Mouse (Mus musculus) liver, adult 2 months (tissue): Measurements from ENCODE around the gene Pa2g4. TPM values are rescaled to one million over a fixed set of nuclear protein-coding genes. Genes with fewer than 3 reads are reported as not detected.
A peak's percentile ranks its signal among the peaks of the same experiment; 100 is the strongest.

Source experiments
- DNase-seq: peaks from one replicate; pipeline ENCODE4 v3.0.0-alpha.2; 2011; ENCODE audit warnings: low read depth, low spot score; ENCODE audit errors: extremely low read depth
- H3K27ac ChIP-seq: fragments of 200-500 bp; replicated peaks from 2 replicates; pipeline ENCODE4 v1.5.1; 2012; ENCODE audit warnings: low read depth, mild to moderate bottlenecking, control low read depth, inconsistent platforms, low read length; ENCODE audit not compliant: insufficient read depth
- H3K27me3 ChIP-seq: fragments of 200-500 bp; 2 replicates; pipeline ENCODE4 v1.6.1; 2012; ENCODE audit warnings: mild to moderate bottlenecking, moderate library complexity, low read length, inconsistent platforms; ENCODE audit not compliant: control insufficient read depth, insufficient read depth
- H3K36me3 ChIP-seq: fragments of 200-500 bp; 2 replicates; pipeline ENCODE4 v1.6.1; 2012; ENCODE audit warnings: low read length, inconsistent platforms; ENCODE audit not compliant: control insufficient read depth, insufficient read depth
- H3K4me1 ChIP-seq: fragments of 200-500 bp; 2 replicates; pipeline ENCODE4 v1.6.1; 2011; ENCODE audit warnings: low read length; ENCODE audit not compliant: control insufficient read depth, insufficient read depth
- H3K4me3 ChIP-seq: fragments of 200-500 bp; 2 replicates; pipeline ENCODE4 v1.5.1; 2011; ENCODE audit warnings: low read depth, mild to moderate bottlenecking, control low read depth, low read length, moderate library complexity; ENCODE audit not compliant: insufficient read depth
- H3K79me2 ChIP-seq: fragments of 200-500 bp; 2 replicates; pipeline ENCODE4 v1.6.1; 2012; ENCODE audit warnings: inconsistent platforms, mild to moderate bottlenecking, low read length, moderate library complexity; ENCODE audit not compliant: control insufficient read depth, insufficient read depth
- H3K9ac ChIP-seq: fragments of 200-500 bp; 2 replicates; pipeline ENCODE4 v1.6.1; 2012; ENCODE audit warnings: low read depth, mild to moderate bottlenecking, control low read depth, inconsistent platforms, low read length
- CTCF ChIP-seq: fragments of 200-500 bp; IDR thresholded peaks from 2 replicates; pipeline ENCODE4 v1.5.1; 2011; ENCODE audit warnings: low read depth, low read length, control low read depth
- POLR2A ChIP-seq: fragments of 200-500 bp; IDR thresholded peaks from 2 replicates; pipeline ENCODE4 v1.6.1; 2011; ENCODE audit warnings: low read length, control low read depth; ENCODE audit not compliant: insufficient read depth; ENCODE audit errors: extremely low read depth
- WGBS: fragments of 180-500 bp; shearing (Covaris S2); methylation state at CpG from one replicate; pipeline ENCODE4 v1.1.7; 2018; 5-methylcytosine and 5-hydroxymethylcytosine counted together
- polyA plus RNA-seq: library from polyadenylated mRNA; depleted of rRNA; stranded (reverse); fragments of >200 nt; gene quantifications from 2 replicates; pipeline ENCODE4 v1.2.3, GENCODE M21; 2012
- total RNA-seq: library from RNA; depleted of rRNA; stranded (reverse); fragments of >200 nt; gene quantifications from 2 replicates; pipeline ENCODE4 v1.2.3, GENCODE M21; 2014

The Pa2g4 gene
- total and polyA plus RNA-seq, 2 experiments: 17.6 to 24.7 TPM

DNA sequence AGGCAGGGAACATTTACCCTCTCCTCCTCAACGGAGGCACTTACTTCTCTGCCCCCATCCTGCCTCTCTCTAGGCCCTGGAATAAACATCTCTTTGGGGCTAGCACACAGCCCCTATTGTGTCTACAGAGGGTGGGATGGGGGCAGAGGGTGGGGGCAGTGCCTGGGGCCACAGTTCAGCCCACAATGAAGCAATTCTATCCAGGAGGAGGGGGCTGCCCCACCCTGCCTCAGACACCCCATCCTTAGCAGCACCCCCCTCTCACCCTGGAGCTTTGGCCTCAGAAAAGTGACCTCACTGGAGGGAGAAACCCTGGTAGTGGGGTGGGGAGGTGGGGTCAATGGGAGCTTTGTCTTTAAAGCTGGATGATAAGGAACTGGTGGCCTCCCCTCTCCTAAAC is 20.8 kb upstream of the Pa2g4 start:
- no peaks in the 10 kb centered on the region for H3K27me3 ChIP-seq
- H3K27ac ChIP-seq: peak overlapping the region; percentile 97
- peak overlapping the region; percentile 71 for H3K9ac ChIP-seq
- TF ChIP-seq CTCF (no peak), POLR2A (no peak)
- H3K36me3 ChIP-seq: peaks cover 31% of the 10 kb centered on the region
- 6% methylated on average over 1 of the region's 1 CpGs for WGBS
- peaks cover 10% of the 10 kb centered on the region for H3K4me1 ChIP-seq
- peak overlapping the region; percentile 2; the same call in 1 of the 2 replicates for H3K4me3 ChIP-seq
- H3K79me2 ChIP-seq: peaks cover 14% of the 10 kb centered on the region; the same call in 1 of the 2 replicates
- DNase-seq: no peak

DNA sequence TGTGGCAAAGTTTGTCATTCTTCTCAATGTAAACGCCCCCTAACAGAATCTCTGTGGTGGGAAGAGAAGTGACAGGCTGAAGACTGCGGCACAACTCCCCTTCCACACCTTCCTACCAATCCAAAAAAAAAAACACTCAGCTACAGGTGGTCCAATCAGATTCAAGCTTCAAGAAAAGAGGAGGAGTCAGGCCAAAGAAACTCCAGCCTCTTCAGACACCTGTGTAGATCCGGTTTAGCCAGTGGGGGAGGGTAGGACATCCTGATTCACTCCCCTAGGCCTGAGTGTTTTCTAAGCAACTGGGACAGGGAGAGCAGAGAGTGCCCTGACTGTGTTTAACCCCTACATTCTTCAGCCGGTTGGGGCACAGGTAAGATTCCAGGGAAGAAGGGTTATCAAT is 18.6 kb upstream of the Pa2g4 start:
- Histone ChIP-seq H3K4me3 (no peak overlapping the region), H3K27me3 (no peaks in the 10 kb centered on the region)
- DNase-seq: no peak

DNA sequence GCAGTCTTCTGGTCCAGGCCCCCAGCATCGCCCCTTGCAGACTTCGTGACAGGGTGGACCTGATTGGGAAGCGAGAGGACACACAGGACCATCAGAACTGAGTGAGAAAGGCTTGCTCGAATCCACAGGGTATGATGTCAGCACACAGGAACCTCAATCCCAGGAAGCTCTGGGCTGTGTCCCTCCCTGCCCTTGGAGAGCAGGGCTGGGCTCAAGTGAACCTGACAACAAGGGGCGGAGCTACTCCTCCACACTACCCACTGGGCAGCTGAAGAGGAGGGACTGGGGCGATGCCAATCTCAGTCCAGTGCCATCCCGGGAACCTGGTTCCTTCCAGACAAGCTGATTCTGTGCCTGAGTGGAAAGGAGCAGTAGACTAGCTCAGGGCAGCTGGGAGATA is 17.9 kb upstream of the Pa2g4 start:
- Histone ChIP-seq H3K9ac (no peak overlapping the region), H3K4me1 (peaks cover 10% of the 10 kb centered on the region), H3K4me3 (no peak overlapping the region), H3K27me3 (no peaks in the 10 kb centered on the region), H3K27ac (peak overlapping the region; percentile 35; the same call in 1 of the 2 replicates), H3K36me3 (peaks cover 55% of the 10 kb centered on the region), H3K79me2 (peaks cover 12% of the 10 kb centered on the region; the same call in 1 of the 2 replicates)
- TF ChIP-seq CTCF (no peak), POLR2A (no peak)
- DNase-seq: peak; percentile 83
- WGBS: 40% methylated on average over 7 of the region's 7 CpGs

More for the DNA sequence above, 18.6 kb upstream of the Pa2g4 start:
- Histone ChIP-seq H3K4me1 (peaks cover 10% of the 10 kb centered on the region), H3K36me3 (peaks cover 48% of the 10 kb centered on the region), H3K9ac (no peak overlapping the region), H3K79me2 (peaks cover 12% of the 10 kb centered on the region; the same call in 1 of the 2 replicates), H3K27ac (peak overlapping the region; percentile 35)
- 48% methylated on average over 4 of the region's 4 CpGs for WGBS
- no peak for TF ChIP-seq POLR2A
- TF ChIP-seq CTCF: no peak

DNA sequence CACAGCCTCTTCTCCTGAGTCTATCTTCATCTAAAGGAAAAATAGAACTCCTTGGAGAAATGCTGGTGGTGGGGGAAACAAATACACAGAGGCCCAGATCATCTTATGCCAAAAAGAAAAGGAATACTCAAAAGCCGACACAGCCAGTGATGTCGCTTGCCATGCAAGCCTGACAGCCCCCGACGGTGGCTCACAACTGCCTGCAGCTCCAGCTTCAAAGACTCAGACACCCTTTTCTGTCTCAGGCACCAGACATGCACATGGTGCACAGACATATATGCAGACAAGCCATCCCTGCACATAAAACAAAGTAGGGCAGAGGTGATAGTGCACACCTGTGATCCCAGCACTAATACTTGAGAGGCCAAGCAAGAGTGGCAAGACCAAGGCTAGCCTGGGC is 13.9 kb upstream of the Pa2g4 start:
- Histone ChIP-seq H3K27ac (no peak overlapping the region), H3K79me2 (no peaks in the 10 kb centered on the region), H3K9ac (no peak overlapping the region), H3K4me3 (no peak overlapping the region), H3K36me3 (peaks cover 79% of the 10 kb centered on the region), H3K4me1 (no peaks in the 10 kb centered on the region; the same call in 1 of the 2 replicates), H3K27me3 (no peaks in the 10 kb centered on the region)
- TF ChIP-seq CTCF (no peak), POLR2A (no peak)
- no peak for DNase-seq
- WGBS: 94% methylated on average over 4 of the region's 4 CpGs

DNA sequence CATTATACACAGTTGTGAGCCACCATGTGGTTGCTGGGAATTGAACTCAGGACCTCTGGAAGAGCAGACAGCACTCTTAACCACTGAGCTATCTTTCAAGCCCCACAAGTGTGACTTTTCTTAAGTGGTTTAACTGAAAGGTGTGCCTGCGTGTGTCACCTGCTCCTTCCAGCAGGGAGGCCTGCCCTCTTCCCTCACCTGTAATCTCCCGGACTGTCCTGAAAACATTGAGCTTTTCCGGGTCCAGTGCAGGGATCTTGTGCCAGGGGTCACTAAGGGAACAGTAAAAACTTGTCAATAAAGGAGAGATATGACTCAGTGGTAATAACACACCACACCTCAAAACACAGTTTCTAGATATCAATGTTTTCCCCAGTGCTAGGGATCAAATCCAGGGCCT is 13.5 kb upstream of the Pa2g4 start:
- no peaks in the 10 kb centered on the region; the same call in 1 of the 2 replicates for H3K4me1 ChIP-seq
- no peak overlapping the region for H3K27ac ChIP-seq
- no peaks in the 10 kb centered on the region for H3K79me2 ChIP-seq
- TF ChIP-seq POLR2A: no peak
- 62% methylated on average over 3 of the region's 3 CpGs for WGBS
- H3K9ac ChIP-seq: no peak overlapping the region
- no peaks in the 10 kb centered on the region for H3K27me3 ChIP-seq
- no peak for DNase-seq
- H3K4me3 ChIP-seq: no peak overlapping the region
- peaks cover 80% of the 10 kb centered on the region for H3K36me3 ChIP-seq

DNA sequence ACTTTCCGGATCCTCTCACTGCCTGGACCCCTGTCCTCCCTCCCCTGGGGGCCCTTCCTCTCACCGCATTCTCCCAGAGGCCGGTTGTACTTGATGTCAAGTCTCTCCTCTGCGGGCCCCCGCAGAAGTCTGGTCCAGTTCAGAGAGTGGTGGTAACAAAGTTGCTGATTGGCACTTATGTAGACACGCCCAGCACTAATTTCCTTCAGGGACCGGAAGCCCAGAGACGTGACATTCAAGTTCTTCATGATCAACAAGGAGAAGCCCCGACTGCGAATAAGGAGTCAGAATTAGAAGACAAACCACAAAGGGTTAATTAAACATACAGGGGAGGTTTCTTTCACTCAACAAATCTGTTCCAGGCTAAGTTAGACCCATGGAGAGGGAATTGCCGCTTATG is 12.5 kb upstream of the Pa2g4 start:
- peaks cover 87% of the 10 kb centered on the region for H3K36me3 ChIP-seq

More for the DNA sequence above, 12.5 kb upstream of the Pa2g4 start:
- TF ChIP-seq POLR2A (no peak), CTCF (no peak)
- 0 out of 2 replicates have a peak overlapping the region, but pooled peaks have one; percentile 7 for H3K4me3 ChIP-seq
- H3K4me1 ChIP-seq: no peaks in the 10 kb centered on the region
- no peak for DNase-seq
- H3K79me2 ChIP-seq: no peaks in the 10 kb centered on the region
- H3K27ac ChIP-seq: no peak overlapping the region
- H3K27me3 ChIP-seq: no peaks in the 10 kb centered on the region
- 89% methylated on average over 11 of the region's 11 CpGs for WGBS
- H3K9ac ChIP-seq: peak overlapping the region; percentile 16; the same call in 1 of the 2 replicates
